Mouse (Mus musculus) left cerebral cortex, adult 2 months (tissue): Measurements from ENCODE around the gene Stmn1. TPM values are rescaled to one million over a fixed set of nuclear protein-coding genes. Genes with fewer than 3 reads are reported as not detected.

Experiments used
- DNase-seq, 2 experiments: peaks; one replicate each; pipeline ENCODE4 v3.0.0; 2021 to 2022; ENCODE audit warnings: low spot score in 2 of 2, mixed read lengths in 1 of 2; ENCODE audit errors: extremely low spot score in 1 of 2
- H3K27ac ChIP-seq: fragments of 200-600 bp; 2 replicates; pipeline ENCODE4 v1.8.1; 2022
- H3K4me3 ChIP-seq: fragments of 200-600 bp; 2 replicates; pipeline ENCODE4 v1.8.1; 2022
- CTCF ChIP-seq: fragments of 200-600 bp; IDR thresholded peaks from 2 replicates; pipeline ENCODE4 v1.8.1; 2022; ENCODE audit warnings: antibody characterized with exemption, mild to moderate bottlenecking, moderate library complexity
- intact Hi-C: fragments of 180-260 bp; cut with DNase I; formaldehyde crosslinking; loops from one replicate; pipeline ENCODE4 v1.15.1; 2025
- total RNA-seq, 2 experiments: library from RNA; stranded (reverse); gene quantifications; 2 replicates each; pipeline ENCODE4 v1.2.3; 2021

Stmn1 gene
- total RNA-seq, 2 experiments from 2014 or later = 990 to 1,034 TPM

GRCm38 (mm10) chr4:134478031-134478430, 9.9 kb downstream of the Stmn1 start:
- intact Hi-C loops = loop anchor here (1.0 to 10.0 kb wide), 2 partner anchors 82 to 293 kb away; partner anchors contain the start of genes Cep85 and Pafah2
- H3K4me3 ChIP-seq = 0 out of 2 replicates have a peak overlapping the region, but pooled peaks have one; percentile 7
- peak overlapping the region; percentile 78 for H3K27ac ChIP-seq
- DNase-seq = peak; percentile 90 to 99
- no peak; the same call in none of the 2 replicates for TF ChIP-seq CTCF

- Histone ChIP-seq H3K4me3 (no peak overlapping the region), H3K27ac (no peak overlapping the region)
- no peak for TF ChIP-seq CTCF
- intact Hi-C loops = loop anchor here (10.0 kb wide), 2 partner anchors 225 to 295 kb away; partner anchors contain the start of genes Cep85 and Grrp1
- DNase-seq = no peak
Measured at GRCm38 (mm10) chr4:134479839-134480238, 11.7 kb downstream of the Stmn1 start.

DNA sequence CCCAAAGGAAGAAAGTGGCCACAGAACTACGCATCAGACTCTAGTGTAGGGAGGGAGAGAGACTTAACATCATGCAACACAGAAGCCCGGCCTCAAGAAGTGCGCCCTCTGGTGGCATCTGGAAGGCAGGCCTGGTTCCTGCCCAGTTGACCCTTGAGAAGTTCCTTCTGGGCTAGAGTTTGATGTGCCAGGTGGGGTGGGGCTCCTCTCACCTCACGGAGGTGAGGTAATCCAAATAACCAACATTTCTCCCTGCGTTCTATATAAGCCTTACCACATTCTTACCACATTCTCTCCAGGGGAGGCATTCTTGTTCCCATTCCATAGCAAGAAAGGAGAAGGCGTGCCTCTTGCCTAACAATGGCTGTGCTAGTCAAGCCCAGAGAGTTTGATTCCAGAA, 12.7 kb downstream of the Stmn1 start:
- Histone ChIP-seq H3K27ac (no peak overlapping the region), H3K4me3 (no peak overlapping the region)
- peak; percentile 66 to 82 for DNase-seq
- peak; percentile 95 for TF ChIP-seq CTCF
- intact Hi-C loops = loop anchor here (10.0 kb wide), 1 partner anchor 226 kb away; the partner anchor contains the start of gene Grrp1

DNA sequence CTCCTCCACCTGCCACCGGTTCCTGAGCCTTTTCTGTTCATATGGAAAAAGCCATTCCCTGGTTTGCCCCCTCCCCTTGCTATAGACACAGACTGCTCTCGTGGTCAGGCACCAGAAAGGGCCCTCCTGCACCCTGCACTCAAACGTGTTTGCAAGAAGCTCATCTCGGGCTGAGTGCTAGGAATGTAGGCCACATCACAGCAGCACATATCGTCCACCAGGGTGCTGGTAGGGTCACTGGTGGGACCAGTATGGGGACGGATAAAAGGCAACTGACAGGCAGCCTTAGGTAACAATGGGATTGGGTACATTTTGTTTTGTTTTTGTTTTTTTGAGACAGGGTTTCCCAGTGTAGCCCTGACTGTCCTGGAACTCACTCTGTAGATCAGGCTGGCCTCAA, 13.2 kb downstream of the Stmn1 start:
- Histone ChIP-seq H3K4me3 (no peak overlapping the region), H3K27ac (no peak overlapping the region)
- no peak for DNase-seq
- TF ChIP-seq CTCF = no peak
- intact Hi-C loops = loop anchor here (10.0 kb wide), 1 partner anchor 226 kb away; the partner anchor contains the start of gene Grrp1

GRCm38 (mm10) chr4:134482442-134482841, 14.3 kb downstream of the Stmn1 start:
- intact Hi-C loops = loop anchor here (10.0 kb wide), 1 partner anchor 228 kb away; the partner anchor contains the start of gene Grrp1
- no peak overlapping the region; the same call in 1 of the 2 replicates for H3K27ac ChIP-seq
- TF ChIP-seq CTCF = no peak

DNA sequence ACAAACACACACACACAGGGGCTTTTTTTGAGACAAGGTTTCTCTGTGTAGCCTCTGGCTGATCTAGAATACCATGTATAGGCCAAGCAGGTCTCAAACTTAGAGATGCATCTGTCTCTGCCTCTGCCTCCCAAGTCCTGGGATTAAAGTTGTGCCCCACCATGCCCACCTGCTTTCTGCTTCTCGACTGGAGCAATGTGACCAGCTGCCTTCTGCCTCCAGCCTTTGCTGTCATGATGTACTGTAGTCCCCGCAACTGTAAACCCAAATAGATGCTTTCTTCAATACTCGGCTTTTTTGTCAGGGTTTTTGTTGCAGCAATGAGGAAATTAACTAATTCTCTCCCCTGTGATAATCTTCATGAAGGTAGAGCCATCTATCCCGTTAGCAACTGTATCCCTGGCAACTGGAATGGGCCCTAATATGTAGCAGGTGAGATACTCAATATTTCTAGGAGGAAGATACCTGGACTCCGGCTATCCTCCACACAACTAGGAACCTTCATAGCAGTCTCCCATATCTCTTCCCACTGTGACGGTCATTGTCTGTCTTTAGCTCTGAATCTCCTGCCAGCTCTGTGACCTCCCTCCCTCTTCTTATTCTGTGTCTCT, 15.1 kb downstream of the Stmn1 start:
- no peak for DNase-seq
- Histone ChIP-seq H3K27ac (peak overlapping the region; percentile 88), H3K4me3 (no peak overlapping the region)
- intact Hi-C loops = loop anchor here (10.0 kb wide), 1 partner anchor 228 kb away; the partner anchor contains the start of gene Grrp1
- no peak for TF ChIP-seq CTCF

More at GRCm38 (mm10) chr4:134482442-134482841, 14.3 kb downstream of the Stmn1 start:
- no peak overlapping the region for H3K4me3 ChIP-seq
- DNase-seq = no peak

DNA sequence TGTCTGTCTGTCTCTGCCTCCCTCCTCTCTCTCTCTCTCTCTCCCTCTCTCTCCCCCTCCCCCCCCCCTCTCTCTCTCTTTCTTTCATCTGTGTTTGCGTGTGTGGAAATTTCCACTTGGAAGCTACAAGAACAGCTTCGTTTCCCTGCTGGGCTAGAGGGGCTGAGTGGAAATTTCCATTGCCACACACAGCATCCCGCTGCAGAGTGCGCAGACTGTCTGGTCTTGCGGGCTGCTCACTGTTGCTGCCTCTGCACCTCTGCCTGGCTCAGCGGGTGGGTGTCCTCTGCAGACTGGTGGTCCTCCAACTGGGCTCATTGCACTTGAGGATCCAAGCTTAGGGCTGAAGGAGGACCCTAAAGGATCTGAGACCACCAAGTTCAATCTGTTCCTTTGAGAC, 15.6 kb downstream of the Stmn1 start:
- H3K27ac ChIP-seq = peak overlapping the region; percentile 88
- intact Hi-C loops = loop anchor here (10.0 kb wide), 1 partner anchor 229 kb away; the partner anchor contains the start of gene Grrp1
- no peak overlapping the region for H3K4me3 ChIP-seq
- no peak for TF ChIP-seq CTCF
- peak; percentile 59 to 66 for DNase-seq

DNA sequence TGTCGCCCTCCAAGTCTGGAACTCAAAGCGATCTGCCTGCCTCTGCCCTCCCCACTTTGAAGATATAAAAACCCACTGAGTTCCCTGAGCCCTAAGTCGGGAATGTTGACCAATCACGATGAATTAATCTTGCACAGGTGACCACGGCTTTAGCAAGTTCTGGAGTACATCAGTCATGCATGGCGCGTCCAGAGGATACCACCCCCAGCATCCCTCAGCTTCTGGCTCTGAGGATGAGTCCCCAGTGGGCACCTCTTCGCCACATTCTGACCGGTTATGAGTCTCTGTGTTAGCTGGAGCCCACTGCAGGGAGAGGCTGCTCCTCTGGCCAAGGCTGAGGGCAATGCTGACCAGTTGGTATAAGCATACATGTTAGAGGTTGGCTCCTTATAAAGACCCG, 16.1 kb downstream of the Stmn1 start:
- no peak for TF ChIP-seq CTCF
- no peak for DNase-seq
- H3K4me3 ChIP-seq = no peak overlapping the region
- H3K27ac ChIP-seq = peak overlapping the region; percentile 82
- intact Hi-C loops = loop anchor here (10.0 kb wide), 1 partner anchor 229 kb away; the partner anchor contains the start of gene Grrp1

DNA sequence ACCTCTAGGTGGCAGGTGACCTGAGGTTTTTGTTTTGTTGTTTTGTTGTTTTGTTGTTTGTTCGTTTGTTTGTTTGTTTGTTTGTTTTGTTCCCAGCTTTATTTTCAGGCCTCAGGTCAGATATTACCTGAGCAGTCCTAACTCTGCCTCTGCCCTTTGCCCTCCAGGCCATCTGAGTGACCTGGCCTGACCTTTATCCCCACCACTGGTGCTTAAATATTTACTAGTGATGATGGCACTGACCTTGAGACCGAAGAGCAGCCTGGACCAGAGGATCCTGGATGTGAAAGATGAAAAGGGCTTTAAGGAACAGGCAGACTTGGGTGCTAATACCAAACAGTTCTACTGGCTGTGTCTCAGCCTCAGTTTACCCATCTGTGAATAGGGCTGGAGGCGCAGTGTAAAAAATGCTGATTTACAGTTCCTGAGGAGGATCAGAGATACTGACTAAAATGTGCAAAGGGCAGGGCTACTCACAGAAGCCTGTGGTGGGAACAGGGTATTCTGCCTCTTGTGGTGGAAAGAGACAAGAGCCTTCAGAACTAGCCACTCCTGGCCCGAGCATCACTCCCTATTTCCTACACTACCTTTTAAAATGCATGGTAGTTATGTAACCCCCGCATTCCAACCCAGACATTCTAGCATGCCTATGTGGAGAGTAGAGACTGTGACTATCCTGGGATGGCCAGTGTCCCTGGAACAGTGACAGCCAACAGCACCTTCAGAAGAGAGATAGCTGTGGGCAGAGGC, 17.2 kb downstream of the Stmn1 start:
- H3K27ac ChIP-seq = no peak overlapping the region
- peak; percentile 40 for TF ChIP-seq CTCF
- H3K4me3 ChIP-seq = no peak overlapping the region
- DNase-seq = no peak
- intact Hi-C loops = loop anchor here (10.0 kb wide), 1 partner anchor 231 kb away; the partner anchor contains the start of gene Grrp1

GRCm38 (mm10) chr4:134488211-134488610, 20.1 kb downstream of the Stmn1 start:
- DNase-seq = no peak
- Histone ChIP-seq H3K4me3 (no peak overlapping the region), H3K27ac (no peak overlapping the region)
- no peak for TF ChIP-seq CTCF
- intact Hi-C loops = loop anchor here (10.0 kb wide), 1 partner anchor 233 kb away; the partner anchor contains the start of gene Grrp1

- Histone ChIP-seq H3K4me3 (no peak overlapping the region), H3K27ac (no peak overlapping the region)
- TF ChIP-seq CTCF = peak; percentile 8
- intact Hi-C loops = loop anchor here (10.0 kb wide), 1 partner anchor 235 kb away; the partner anchor contains the start of gene Grrp1
- DNase-seq = no peak
Measured at GRCm38 (mm10) chr4:134489986-134490665, 22.0 kb downstream of the Stmn1 start.
